Mouse (Mus musculus) cerebellum, adult 9-10 months (tissue): ENCODE data around the gene Thpo.
A peak's percentile ranks its signal among the peaks of the same experiment; 100 is the strongest.

Source experiments
- DNase-seq: peaks from one replicate; pipeline ENCODE4 v3.0.0; 2022

Gene Thpo

GRCm38 (mm10) chr16:20723247-20723646, 11.1 kb downstream of the Thpo start:
- no peak for DNase-seq

- no peak for DNase-seq
Measured at GRCm38 (mm10) chr16:20722736-20723135, 11.6 kb downstream of the Thpo start.

GRCm38 (mm10) chr16:20721808-20722207, 12.5 kb downstream of the Thpo start:
- DNase-seq: no peak

- no peak for DNase-seq
Measured at GRCm38 (mm10) chr16:20717978-20718670, 16.2 kb downstream of the Thpo start.

- DNase-seq: peak; percentile 97
Measured at GRCm38 (mm10) chr16:20717181-20717977, 16.9 kb downstream of the Thpo start, which contains the start of the genes Polr2h and Clcn2. Polr2h (plus strand) TSS chr16:20717665. Clcn2 (minus strand) TSS chr16:20717746.

- no peak for DNase-seq
Measured at GRCm38 (mm10) chr16:20716841-20717180, 17.5 kb downstream of the Thpo start.

- peak; percentile 79 for DNase-seq
Measured at GRCm38 (mm10) chr16:20715976-20716840, 18.1 kb downstream of the Thpo start.

- DNase-seq: no peak
Measured at GRCm38 (mm10) chr16:20715566-20715965, 18.7 kb downstream of the Thpo start.

GRCm38 (mm10) chr16:20715161-20715560, 19.1 kb downstream of the Thpo start:
- DNase-seq: peak; percentile 59

- peak; percentile 58 for DNase-seq
Measured at GRCm38 (mm10) chr16:20714307-20715080, 19.8 kb downstream of the Thpo start.

- no peak for DNase-seq
Measured at GRCm38 (mm10) chr16:20712889-20713288, 21.4 kb downstream of the Thpo start.

GRCm38 (mm10) chr16:20712190-20712589, 22.1 kb downstream of the Thpo start:
- no peak for DNase-seq

GRCm38 (mm10) chr16:20710810-20711209, 23.5 kb downstream of the Thpo start:
- peak; percentile 31 for DNase-seq

- DNase-seq: peak; percentile 35
Measured at GRCm38 (mm10) chr16:20710370-20710769, 23.9 kb downstream of the Thpo start.

GRCm38 (mm10) chr16:20708939-20709734, 25.2 kb downstream of the Thpo start:
- DNase-seq: peak; percentile 42

GRCm38 (mm10) chr16:20708220-20708938, 25.9 kb downstream of the Thpo start:
- DNase-seq: peak; percentile 24

GRCm38 (mm10) chr16:20706407-20707055, 27.8 kb downstream of the Thpo start:
- peak; percentile 51 for DNase-seq

- DNase-seq: peak; percentile 60
Measured at GRCm38 (mm10) chr16:20705786-20706185, 28.5 kb downstream of the Thpo start.

GRCm38 (mm10) chr16:20703699-20704400, 30.5 kb downstream of the Thpo start:
- DNase-seq: no peak

GRCm38 (mm10) chr16:20703071-20703470, 31.2 kb downstream of the Thpo start:
- peak; percentile 42 for DNase-seq
